17 mouse cellular contexts compared by ENCODE assay signal in the genomic region with DNA sequence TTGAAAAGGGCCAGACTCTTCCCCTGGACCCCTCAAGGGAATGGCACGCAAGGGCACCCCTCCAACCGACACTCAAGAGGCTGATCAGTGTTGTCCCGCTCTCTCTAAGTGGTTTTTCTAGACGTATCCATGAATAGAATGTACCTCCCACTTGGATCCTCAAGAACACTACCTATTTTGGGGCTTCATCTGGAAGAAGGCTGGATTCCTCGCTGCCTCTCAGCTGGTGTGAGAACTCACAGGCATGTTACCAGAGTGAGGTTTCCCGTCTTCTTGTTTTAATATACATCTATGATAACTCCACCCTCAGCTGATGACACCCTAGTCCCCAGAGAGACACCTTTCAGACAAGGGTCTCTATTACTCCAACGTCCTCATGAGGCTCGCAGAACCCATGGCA. TPM values are rescaled to one million over a fixed set of nuclear protein-coding genes. Genes with fewer than 3 reads are reported as not detected.
"Had no signal": no experiment of that assay in that cellular context is flagged by ENCODE, and none has a peak within 500 bp of the region (broad histone marks: within the 10 kb centered on the region; RNA-seq: fewer than 3 reads in every experiment).

No protein-coding gene starts in this region.

- ATAC-seq: inflammation-experienced regulatory T-cells, adult 6 months; intestine, postnatal 0 days; midbrain, embryonic 13.5 days had no signal

- DNase-seq: kidney, adult 8-10 months; kidney, postnatal 25 days; lung, adult 18-20 months; retina, postnatal 1 day; right cerebral cortex, postnatal 4 days; spleen, adult 18-20 months; thymus, adult 2 months; thymus, postnatal 36 days had no signal

RNA-seq across cellular contexts. Expression of a gene that starts 31.8 kb away (rescaled TPM):
- total RNA-seq: megakaryocyte progenitor cell, adult 5-6 weeks; neutrophil, adult 5-6 weeks had no signal

RNA-seq across cellular contexts. Expression of a gene that starts 34.9 kb away (rescaled TPM):
- total RNA-seq: layer of hippocampus, postnatal 25 days; left cerebral cortex, postnatal 10 days; liver, adult 2 months; megakaryocyte progenitor cell, adult 5-6 weeks; midbrain, postnatal 0 days; neutrophil, adult 5-6 weeks had no signal
